Comparison of ENCODE assay signal across 7 mouse cellular contexts in the genomic region with DNA sequence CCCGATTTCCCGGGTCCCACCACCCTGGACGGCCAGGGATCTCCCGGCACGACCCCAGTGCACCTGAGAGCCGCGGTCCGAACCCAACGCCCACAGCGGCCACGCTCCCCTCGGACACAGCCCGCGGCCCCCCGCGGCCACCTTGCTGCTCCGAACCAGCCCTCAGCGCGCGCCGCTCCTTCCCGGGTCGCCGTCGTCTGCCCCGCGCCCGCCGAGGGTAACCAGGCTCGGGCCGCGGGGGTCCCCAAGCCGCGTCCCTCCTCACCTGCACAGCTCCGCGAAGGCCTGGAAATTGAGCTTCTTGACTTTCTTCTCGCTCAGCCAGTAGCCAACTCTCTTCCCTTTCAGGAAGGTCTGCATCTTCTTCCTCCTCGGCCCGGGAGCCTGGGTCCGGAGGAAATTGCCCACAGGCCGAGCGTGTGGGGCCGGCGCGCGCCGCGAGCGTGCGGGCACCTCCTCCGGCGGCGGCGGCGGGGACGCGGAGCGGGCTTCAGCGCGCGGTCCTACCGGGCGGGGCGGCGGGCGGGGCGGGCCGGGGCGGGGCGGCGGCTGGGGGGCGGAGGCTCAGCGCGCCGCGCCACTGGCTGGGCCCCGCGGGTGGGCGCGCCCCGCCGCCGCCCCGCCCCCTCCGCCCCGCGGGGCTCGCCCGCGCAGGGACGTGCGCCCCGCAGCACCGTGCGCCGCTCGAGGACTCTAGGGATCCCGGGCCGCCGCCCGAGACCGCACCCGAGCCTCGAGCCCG. TPM values are rescaled to one million over a fixed set of nuclear protein-coding genes. Genes with fewer than 3 reads are reported as not detected.
A peak's percentile ranks its signal among the peaks of the same experiment; 100 is the strongest.
DNase-seq lines count a peak whose midpoint lies in the region; ATAC-seq and TF ChIP-seq lines count a peak whose summit lies in the region.

A gene (minus strand): TSS at position 474 of the 742 bp plus-strand sequence.

- H3K27me3 ChIP-seq in forebrain, embryonic 10.5 days (ENCODE audit: poor library complexity, severe bottlenecking) = peaks cover 33% of the 10 kb centered on the region
- 0 out of 2 replicates have a peak, but pooled peaks cover 4% of the 10 kb centered on the region for H3K27me3 ChIP-seq in hindbrain, embryonic 12.5 days

- intact Hi-C loops in left cerebral cortex, adult 2 months (cut with DNase I) = loop anchor here (2.0 to 5.0 kb wide), 2 partner anchors 126 to 177 kb away; no protein-coding TSS in a partner anchor

- peak within 1 kb of the TSS; percentile 80 for H3K4me3 ChIP-seq in forebrain, embryonic 10.5 days
- peak within 1 kb of the TSS; percentile 80 for H3K4me3 ChIP-seq in hindbrain, embryonic 12.5 days
- peak within 1 kb of the TSS; percentile 80 for H3K4me3 ChIP-seq in left cerebral cortex, adult 2 months

- ATAC-seq in hindbrain, embryonic 12.5 days (ENCODE audit: low FRiP score) = peak; percentile 88

- no peak for TF ChIP-seq CTCF in left cerebral cortex, adult 2 months (IDR thresholded peaks at IDR 0.05)

- no peaks in the 10 kb centered on the region for H3K9me3 ChIP-seq in forebrain, embryonic 10.5 days
- no peaks in the 10 kb centered on the region for H3K9me3 ChIP-seq in hindbrain, embryonic 12.5 days (replicated peaks)

- H3K4me1 ChIP-seq in forebrain, embryonic 10.5 days = peaks cover 57% of the 10 kb centered on the region
- H3K4me1 ChIP-seq in hindbrain, embryonic 12.5 days = peaks cover 36% of the 10 kb centered on the region

- WGBS in forebrain, embryonic 10.5 days = under 1% methylated on average over 96 of the region's 105 CpGs
- under 1% methylated on average over 62 of the region's 105 CpGs for WGBS in hindbrain, embryonic 12.5 days

- H3K9ac ChIP-seq in hindbrain, embryonic 12.5 days = peak within 1 kb of the TSS; percentile 79

- H3K36me3 ChIP-seq in forebrain, embryonic 10.5 days (replicated peaks) = peaks cover 7% of the 10 kb centered on the region; the same call in 1 of the 2 replicates
- no peaks in the 10 kb centered on the region for H3K36me3 ChIP-seq in hindbrain, embryonic 12.5 days

- H3K27ac ChIP-seq in forebrain, embryonic 10.5 days = peak within 1 kb of the TSS; percentile 92
- H3K27ac ChIP-seq in hindbrain, embryonic 12.5 days = peak within 1 kb of the TSS; percentile 89
- peak within 1 kb of the TSS; percentile 88 for H3K27ac ChIP-seq in left cerebral cortex, adult 2 months

- peak within 1 kb of the TSS; percentile 97 for H3K4me2 ChIP-seq in hindbrain, embryonic 12.5 days (replicated peaks)

- DNase-seq in Muller cell, postnatal 12 days (ENCODE audit: inconsistent ontology term) = peak; percentile 74
- DNase-seq in c-Kit-negative CD71-positive TER-119-positive erythroid progenitor cells, embryonic 14.5 days (ENCODE audit: low read depth, low spot score) = peak; percentile 55
- peak; percentile 50 for DNase-seq in forebrain, embryonic 10.5 days (ENCODE audit: extremely low spot score, low spot score)
- DNase-seq in left cerebral cortex, adult 2 months (ENCODE audit: extremely low spot score in 1 of 2, low spot score in 2 of 2) = peak; percentile 64 to 65
- DNase-seq in lung, postnatal 4 days = peak; percentile 62 to 78
- DNase-seq in retina, postnatal 7 days (ENCODE audit: low read depth, low spot score) = peak; percentile 60

RNA-seq across cellular contexts. Expression of the gene that starts here (rescaled TPM):
- 16.5 and 18.5 TPM in 2 replicates for polyA plus RNA-seq in forebrain, embryonic 10.5 days (2016; fragmentation: Nextera tagmentation; extraction: Ambion mirVana)
- polyA plus RNA-seq in hindbrain, embryonic 12.5 days (2016; fragmentation: Nextera tagmentation; extraction: Ambion mirVana) = 16.6 and 17.1 TPM in 2 replicates
- 10 to 100 TPM; 52.3 to 54.9 TPM for total RNA-seq in left cerebral cortex, adult 2 months (2021)

Comparison
In these comparisons a context has a peak if more than half of its experiments do, and no peak if none do; other contexts are left out.
1. Peak in every context shown above with its lines: DNase-seq, ATAC-seq, H3K4me3 ChIP-seq and H3K27ac ChIP-seq.